Mouse (Mus musculus): ENCODE measurements around the gene Fars2. TPM values are rescaled to one million over a fixed set of nuclear protein-coding genes. Genes with fewer than 3 reads are reported as not detected.

Fars2 gene
- total RNA-seq, 2 experiments from 2014 or later, result 35.2 to 64.2 TPM

DNA sequence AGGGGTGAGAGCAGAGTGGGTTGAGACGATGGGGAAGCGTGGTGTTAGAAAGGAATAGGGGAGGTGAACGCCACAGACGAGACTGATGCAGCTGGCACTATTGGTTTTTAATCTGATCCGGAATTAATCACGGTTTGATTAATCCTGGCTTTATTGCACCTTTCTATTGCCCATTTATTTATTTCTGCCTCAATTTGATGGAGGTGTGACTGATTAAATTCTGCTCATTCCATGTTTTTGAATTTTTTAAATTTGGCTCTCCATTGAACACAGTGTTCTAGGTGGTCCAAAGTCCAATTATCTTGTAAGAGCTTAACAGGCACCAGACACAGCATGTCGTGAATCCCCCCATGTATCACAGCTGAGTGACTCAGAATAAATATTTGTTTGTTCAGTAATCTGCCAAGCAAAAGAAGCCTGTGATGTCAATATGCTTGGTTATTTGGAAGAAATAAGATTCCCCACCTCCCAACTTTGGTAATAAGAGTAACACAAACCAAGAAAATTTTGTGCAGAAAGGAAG, 166.4 kb downstream of the Fars2 start:
- ATAC-seq (replicated peaks; ENCODE audit: poor library complexity, severe bottlenecking), result no peak

DNA sequence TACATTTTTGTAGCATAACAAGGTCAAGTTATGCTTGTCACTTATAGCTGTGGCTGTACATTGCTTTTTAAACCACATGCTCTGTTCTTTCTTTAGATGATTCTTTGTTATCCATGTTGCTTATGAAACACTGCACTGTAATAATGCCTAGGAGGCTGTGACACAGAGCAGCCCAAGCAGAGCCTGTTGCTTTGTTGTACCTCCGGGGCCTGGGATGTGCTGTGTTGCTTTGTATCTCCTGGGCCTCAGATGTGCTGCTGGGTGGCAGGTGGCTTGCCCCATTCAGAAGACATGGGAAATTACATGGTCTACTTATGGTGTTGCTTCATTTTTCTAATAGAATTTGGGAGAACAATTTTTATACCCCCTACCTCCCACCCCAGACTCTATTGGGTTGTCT, 166.9 kb downstream of the Fars2 start:
- ATAC-seq (replicated peaks; ENCODE audit: poor library complexity, severe bottlenecking), result no peak

DNA sequence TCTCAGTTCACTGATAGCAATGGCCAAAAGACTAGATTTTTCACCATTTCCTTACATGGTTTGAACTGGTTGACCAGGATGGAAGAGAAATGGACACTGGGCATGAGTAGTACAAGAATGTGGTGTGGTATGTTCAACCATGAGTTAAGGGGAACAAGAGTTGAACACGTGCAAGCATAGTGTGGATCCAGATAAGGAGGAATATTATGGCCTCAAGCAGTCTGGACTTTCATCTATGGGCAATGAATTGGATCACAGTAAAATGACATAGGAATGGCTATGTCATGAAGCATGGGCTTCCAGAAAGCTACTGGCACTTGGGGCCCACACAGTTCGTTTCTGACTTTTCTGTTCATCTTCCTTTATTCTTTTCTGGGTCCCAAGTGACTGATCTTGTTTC, 168.0 kb downstream of the Fars2 start:
- no peak for ATAC-seq (replicated peaks; ENCODE audit: poor library complexity, severe bottlenecking)

DNA sequence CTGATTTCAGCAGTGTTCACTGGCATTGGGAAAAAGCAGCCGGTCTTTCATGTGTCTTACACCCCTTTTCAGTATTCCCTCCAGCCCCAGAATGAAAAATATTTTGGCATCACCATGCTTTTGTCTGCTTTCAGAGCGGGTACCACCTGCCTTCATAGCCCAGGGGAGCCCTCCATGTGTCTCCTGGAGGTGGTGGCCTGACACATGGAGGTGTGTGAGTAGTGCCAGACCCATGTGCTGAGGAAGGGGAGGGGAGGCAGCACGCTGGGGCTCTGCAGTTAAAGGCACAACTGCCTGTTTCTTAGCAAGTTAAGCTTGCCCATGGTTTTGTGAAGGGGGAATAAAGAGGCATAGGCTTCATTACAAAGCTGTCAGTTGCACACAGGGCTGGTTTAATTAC, 176.3 kb downstream of the Fars2 start:
- ATAC-seq (replicated peaks; ENCODE audit: poor library complexity, severe bottlenecking), result no peak

DNA sequence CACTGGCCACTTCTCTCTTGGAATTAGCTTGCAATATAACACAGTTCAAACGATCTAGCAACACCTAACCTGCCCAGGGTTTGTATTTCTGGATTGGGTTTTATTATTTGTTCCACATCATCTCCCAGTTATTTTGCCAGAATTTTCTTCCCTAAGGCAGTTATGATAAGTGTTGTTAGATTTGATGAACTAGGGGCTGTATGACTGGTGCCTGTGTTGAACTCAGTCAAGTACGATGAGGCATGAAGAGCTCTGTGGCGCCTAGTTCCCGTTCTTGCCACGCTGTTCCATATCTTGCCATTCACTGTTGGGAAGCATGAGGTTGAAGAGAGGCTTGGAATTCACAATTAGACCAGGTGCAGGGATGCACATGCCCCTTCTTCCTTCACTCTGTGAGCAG, 177.3 kb downstream of the Fars2 start:
- ATAC-seq (replicated peaks; ENCODE audit: poor library complexity, severe bottlenecking), result no peak

DNA sequence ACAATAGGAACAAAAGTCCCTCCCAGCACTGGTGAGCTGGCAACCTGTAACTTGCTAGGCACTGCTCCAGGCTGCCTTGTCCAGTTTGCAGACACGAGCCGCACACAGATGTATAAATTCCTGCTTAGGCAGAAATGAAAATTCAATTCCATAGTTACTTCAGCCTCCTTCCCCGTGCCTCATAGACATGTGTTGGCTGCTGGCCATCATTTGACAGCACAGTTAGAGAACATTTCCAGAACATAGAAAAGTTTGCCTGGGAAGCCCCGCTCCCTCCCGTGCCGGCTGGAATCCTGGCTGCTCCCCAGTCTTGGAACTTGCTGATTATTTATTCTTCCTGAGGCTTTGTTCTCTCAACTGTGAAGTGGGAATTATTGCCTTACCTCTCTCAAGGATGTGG, 178.6 kb downstream of the Fars2 start:
- no peak for ATAC-seq (replicated peaks; ENCODE audit: poor library complexity, severe bottlenecking)

DNA sequence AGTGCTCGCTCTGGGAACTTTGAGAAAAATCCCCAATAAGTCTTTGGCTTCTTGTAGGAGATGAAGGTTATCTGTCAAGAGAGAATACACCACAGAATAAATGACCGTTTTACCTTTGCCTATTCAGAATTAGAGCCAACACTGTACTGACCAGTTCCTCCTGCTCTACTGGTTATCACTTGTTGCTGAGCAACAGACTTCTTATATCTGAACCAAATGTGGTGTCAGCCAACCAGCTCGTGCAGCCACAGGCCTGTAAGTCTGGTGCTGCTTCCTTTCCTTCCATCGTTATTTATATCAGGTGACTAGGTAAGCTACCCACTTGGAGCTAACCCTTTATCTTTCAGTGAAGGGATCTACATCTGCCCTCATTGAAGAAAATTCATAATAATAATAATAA, 179.4 kb downstream of the Fars2 start:
- ATAC-seq (replicated peaks; ENCODE audit: poor library complexity, severe bottlenecking), result no peak

DNA sequence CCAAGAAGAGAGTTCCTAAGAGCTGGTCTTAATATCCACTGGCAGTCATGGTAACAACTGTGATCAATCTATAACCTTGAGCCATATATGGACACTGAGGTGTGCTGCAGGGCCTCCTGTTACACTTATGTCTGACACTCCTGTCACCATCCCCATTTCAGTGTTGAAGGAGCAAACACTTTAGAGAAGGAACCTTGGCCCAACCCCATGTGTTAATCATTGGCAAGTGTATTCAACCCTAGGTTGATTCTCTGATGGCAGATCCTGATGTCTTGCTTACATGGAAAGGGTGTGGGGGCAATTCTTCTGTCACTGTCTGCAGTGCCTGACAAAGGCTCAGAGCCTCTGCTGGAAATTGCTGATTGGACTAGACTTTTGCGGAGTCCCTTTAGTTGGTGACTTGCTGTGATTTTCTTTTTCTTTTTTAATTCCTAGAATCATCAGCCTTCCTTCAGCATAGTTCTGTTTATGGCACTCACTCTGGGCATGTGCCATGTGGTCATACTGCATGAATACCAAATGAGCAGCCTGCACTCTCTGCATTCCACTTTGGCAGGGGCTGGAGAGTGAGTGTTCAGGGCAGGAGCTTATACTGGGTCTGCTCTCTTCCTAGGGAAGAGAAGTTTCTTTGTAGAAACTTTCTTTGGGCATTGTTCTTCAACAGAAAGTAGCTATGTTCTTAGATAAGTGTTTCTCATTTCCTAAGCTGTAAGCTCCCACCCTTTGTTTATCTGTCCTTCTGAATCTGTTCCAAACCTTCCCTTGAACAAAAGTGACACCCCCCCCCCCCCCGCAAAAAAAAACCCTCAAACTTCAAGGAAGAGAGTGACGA, 181.0 kb downstream of the Fars2 start:
- ATAC-seq (replicated peaks; ENCODE audit: poor library complexity, severe bottlenecking), result no peak

DNA sequence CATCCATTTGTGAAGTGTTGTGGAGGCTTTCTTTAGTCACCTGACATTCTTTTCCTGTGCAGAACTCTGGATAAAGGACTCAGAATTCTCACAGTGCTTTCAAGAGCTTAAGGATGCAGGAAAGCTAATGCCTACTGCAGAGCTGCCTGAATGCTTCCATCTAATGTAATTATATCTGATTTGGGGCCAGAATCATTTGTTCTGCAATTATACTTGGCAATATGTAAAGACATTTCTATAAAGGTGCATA, 181.5 kb downstream of the Fars2 start:
- no peak for ATAC-seq (replicated peaks; ENCODE audit: poor library complexity, severe bottlenecking)

DNA sequence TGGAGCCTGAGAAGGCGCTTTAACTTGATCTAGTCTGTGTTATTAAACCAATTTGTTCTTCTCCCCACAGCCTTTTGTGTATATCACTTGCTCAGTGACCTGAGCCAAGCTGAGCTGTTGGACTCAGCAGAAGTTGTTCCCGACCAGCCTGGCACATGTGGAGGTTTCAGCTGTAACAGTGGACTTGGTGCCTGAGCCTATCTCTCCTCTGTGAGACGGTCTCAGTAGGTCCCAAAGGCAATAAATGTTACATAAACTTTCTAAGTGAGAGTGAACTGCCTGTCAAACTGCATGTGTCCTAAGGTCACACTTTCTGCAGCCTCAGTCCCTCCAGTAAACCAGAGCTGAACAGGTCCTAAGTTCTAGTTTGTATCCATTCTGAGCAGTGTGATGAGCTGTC, 185.6 kb downstream of the Fars2 start:
- ATAC-seq (replicated peaks; ENCODE audit: poor library complexity, severe bottlenecking), result no peak

DNA sequence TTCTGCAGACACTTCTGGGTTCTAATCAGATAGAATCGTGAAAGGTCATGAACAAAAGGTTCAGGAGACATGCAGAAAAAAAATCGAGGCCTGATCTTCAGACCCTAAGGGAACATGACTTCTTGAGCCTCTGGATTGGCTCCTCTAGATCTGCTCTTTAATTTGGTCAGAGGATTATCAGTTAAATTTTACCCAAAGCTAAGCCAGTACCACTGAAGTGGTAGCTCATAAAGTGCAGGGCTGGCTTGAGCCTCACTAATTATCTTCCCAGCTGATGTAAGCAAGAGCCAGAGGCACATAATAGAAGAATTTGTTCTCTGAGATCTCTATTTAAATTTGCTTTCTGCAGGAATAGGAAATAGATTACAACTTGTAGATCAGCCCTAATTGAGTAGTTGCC, 188.1 kb downstream of the Fars2 start:
- no peak for ATAC-seq (replicated peaks; ENCODE audit: poor library complexity, severe bottlenecking)

DNA sequence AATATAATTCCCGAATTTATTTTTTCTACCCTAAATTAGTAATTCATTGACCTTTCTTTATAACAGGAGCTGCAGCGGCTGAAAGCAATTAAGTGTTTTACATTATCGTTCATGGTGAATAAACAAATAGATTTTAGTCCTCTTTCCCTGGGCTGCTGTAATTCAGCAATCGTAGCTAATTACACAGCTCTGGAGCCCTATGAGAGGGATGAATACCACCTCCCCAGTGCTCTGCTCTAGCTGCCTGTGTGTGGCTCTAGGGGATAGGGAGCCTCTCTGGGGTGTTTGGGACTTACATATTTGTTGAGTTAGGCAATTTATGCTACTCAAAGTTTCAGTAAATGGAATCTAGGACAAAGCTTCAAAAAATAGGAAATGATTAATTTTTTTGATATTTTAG, 190.2 kb downstream of the Fars2 start:
- ATAC-seq (replicated peaks; ENCODE audit: poor library complexity, severe bottlenecking), result no peak

DNA sequence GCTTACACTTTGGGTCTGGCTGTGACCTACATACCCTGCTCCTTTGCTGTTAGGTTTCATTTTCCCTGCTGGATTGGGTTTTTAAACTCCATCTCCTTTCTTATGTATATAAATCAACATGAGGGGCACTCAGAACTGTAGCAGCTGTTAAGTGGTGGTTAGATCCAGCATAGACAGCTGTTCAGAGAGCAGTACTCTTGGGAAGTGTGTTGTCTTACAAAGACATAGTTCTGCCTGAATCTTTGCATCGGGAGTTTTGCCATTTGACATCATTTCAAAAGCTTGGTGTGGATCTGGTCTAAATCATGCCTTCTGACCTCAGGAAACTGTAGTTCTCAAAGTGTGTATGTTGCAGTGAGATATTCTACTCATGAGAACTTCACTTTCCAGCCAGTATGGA, 191.9 kb downstream of the Fars2 start:
- no peak for ATAC-seq (replicated peaks; ENCODE audit: poor library complexity, severe bottlenecking)

DNA sequence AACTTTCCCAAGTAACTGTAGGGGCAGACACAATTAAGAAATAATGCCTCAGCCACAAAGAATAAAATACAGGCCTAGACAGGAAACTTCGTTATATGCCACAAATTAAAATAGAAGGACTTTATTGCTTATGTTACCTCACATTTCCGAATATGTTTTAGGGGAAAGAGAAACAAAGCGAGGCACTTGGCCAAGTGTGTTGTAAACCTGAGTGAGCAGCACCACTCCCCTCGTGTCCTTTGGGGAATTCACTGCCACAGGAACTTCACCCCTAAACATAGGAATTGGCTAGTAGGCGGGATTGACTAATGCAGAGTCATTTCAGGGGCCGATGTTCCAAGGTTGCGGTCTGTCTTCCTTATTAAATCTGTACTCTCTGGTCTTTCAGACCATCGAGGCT, 197.0 kb downstream of the Fars2 start:
- ATAC-seq (replicated peaks; ENCODE audit: poor library complexity, severe bottlenecking), result peak; percentile 64

DNA sequence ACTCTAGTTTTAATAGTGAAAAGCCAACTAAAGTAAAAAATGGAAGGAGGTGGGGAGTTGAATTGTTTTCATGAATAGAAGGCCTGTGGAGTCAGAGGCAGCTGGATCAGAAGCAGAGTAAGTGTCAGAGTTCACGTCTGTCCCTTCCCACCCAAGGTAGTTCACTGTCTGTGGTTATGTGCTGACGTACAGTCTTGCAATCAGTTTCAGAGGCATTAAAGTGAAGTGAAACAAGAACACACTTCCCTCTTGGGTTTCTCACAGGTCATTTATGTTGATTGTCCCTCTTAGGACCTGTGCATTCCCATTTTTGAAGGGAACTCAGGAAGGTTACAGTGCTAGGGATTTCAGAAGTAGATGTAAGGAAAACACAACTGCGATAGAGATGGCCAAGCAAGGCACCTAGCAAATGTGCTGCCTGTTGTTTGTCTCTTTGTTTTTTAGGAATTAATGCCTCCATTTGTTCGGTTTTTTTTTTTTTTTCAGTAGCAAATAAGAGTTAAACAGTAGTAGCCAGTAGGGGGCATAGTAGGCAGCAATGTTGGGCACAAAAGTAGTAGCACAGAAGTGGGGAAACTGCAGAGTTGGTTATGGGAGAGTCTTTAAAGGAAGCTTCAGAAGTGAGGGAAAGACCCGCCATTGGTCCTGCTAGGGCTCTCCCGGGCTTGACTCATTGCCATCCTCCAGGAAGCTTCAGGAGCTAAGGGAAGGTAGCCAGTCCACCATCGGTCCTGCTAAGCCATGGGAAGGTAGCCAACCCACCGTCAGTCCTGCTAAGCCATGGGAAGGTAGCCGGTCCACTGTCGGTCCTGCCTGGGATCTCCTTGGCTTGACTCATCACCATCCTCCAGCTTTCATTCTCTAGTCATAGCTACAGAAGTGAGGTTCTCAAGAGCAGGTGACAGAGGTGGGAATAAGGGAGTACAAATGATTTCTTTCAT, 197.9 kb downstream of the Fars2 start:
- ATAC-seq (replicated peaks; ENCODE audit: poor library complexity, severe bottlenecking), result peak; percentile 94

DNA sequence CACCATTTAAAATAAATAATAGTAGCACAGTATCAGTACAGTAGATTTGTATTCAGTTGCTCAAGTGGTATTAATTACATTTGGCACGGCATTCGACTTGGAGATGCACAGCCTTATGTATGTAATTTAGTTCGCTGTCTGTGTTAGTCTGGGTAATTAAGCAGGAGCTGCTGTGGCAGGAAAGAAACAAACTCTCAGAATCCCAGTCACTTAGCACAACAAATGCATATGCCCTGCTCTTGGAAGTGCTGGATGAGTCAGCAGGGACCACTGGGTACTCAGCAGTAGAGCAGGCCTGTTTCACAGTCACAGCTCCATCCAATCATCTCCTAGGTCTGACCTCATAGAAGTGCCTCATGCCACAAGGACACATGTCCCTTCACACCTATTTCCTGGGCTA, 200.6 kb downstream of the Fars2 start:
- no peak for ATAC-seq (replicated peaks; ENCODE audit: poor library complexity, severe bottlenecking)

DNA sequence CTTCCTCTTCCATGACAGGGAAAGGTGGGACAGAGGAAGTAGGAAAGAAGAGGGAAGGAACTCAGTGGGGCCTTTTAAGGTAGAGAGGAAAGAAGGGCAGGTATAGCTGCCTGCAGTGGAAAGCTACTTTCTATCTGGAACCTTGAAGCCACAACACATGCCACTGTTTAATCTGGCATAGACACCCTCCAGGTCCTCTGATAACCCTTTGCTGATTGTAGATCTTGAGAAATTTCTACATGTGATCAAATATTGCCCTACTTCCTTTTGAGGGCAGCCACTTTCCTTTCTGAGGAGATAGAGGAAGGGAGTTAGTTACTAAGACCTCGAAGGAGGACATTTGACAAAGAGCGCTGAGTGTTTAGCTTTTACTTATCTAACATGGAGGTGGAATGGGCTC, 207.4 kb downstream of the Fars2 start:
- ATAC-seq (replicated peaks; ENCODE audit: poor library complexity, severe bottlenecking), result peak; percentile 40; the same call in 1 of the 2 replicates

DNA sequence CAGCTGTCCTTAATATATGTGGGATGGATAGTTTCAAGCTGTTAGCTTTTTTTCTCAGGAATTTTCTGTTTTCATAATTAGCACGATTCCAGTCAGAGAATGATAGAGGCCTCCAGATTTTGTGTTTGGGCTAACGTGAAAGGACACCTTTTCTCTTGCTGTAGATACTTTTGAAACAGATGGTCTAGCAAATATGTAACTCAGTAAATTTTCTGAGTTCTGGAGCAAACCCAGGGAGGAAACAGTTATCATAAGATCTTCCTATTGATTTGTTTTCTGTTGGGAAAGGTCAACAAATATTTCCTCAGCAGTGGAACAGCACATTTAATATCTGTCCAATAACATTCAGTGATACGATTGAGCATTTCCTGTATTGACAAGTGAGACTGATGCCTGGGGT, 209.3 kb downstream of the Fars2 start:
- ATAC-seq (replicated peaks; ENCODE audit: poor library complexity, severe bottlenecking), result no peak

DNA sequence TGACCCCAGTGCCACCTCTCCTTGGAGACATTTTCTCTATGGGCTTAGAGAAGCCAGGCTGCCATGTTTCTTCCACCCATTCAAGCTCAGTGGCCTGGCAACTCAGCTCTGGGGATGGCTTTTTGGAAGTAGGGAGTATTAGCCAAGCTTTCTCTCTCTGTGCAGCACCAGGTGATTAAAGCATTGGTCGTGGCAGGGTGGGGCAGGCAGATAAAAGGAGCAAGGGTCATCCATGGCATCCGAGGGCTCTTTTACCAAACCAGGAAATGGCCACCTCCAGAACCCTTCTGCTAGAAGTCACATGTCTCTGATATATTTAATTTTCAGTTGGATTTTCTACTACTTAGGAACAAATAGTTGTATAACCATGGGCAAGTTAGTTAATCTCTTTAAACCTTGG, 212.7 kb downstream of the Fars2 start:
- no peak for ATAC-seq (replicated peaks; ENCODE audit: poor library complexity, severe bottlenecking)

DNA sequence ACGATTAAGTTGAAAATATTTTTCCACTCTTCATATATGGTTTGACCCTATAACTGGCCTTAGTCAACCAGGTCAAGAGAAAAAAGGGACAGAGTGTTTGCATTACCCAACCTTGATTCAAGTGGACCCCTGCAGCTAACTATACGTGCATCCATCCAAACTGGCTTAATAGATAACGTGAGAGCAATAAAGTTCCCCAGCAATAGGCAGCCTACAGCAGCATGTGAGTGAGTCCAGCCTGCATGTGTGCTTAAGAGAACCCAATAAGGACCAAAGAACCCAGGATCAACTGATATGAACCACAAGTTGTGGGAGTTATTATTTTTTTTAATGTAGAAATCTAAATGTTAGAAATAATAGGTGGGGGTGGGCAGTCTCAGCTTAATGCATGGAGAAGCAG, 213.3 kb downstream of the Fars2 start:
- no peak for ATAC-seq (replicated peaks; ENCODE audit: poor library complexity, severe bottlenecking)

DNA sequence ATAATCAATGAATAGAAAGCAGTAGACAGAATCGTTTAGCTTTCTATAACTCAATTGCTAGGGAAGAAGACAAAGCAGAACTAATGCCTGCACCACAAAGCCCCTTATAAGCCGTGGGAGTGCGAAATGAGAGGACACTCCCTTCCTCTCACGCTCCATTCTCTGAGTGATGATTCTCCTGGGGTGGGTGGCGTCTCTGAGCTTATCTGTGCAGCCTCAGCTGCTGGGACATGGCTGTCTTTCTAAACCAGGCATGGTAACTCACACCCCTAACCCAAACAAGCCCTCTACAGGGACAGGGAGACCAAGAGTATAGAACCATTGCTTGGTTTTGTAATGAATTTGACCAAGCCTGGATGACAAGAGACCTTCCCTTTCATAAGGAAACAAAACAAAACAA, 217.5 kb downstream of the Fars2 start:
- ATAC-seq (replicated peaks; ENCODE audit: poor library complexity, severe bottlenecking), result no peak

DNA sequence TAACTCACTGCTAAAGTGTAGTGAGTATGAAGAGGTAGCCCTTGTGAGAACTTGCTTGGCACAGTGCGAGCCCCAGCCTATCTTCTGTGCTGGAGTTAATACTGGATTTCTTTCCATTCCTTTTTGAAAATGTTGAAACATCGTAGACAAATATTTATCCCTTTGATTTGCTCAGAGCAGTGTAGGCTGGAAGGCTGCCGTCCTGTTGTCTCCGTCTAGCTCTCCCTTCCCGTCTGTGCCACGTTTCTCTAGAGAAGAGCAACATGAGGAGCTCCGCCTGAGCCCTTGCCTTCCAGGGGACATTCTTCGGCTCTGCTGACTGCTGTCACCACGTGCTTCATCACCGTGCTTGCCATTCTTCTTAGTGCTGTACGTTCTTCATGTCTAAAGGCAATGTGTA, 234.3 kb downstream of the Fars2 start:
- ATAC-seq (replicated peaks; ENCODE audit: poor library complexity, severe bottlenecking), result no peak

All from granulocyte monocyte progenitor cell, adult 5-6 weeks (primary cell).